Mouse (Mus musculus) cerebellum, adult 2 months (tissue): ENCODE data around the gene Traf3ip2.

Source experiments
- CTCF ChIP-seq: fragments of 200-500 bp; IDR thresholded peaks from 2 replicates; pipeline ENCODE4 v1.5.1; 2011; ENCODE audit warnings: low read depth, mild to moderate bottlenecking, control low read depth, low read length, moderate library complexity, borderline replicate concordance; ENCODE audit not compliant: insufficient read depth
- POLR2A ChIP-seq: fragments of 200-500 bp; IDR thresholded peaks from 2 replicates; pipeline ENCODE4 v1.6.1; 2011; ENCODE audit warnings: low read length, control low read depth, borderline replicate concordance; ENCODE audit not compliant: insufficient read depth

DNA sequence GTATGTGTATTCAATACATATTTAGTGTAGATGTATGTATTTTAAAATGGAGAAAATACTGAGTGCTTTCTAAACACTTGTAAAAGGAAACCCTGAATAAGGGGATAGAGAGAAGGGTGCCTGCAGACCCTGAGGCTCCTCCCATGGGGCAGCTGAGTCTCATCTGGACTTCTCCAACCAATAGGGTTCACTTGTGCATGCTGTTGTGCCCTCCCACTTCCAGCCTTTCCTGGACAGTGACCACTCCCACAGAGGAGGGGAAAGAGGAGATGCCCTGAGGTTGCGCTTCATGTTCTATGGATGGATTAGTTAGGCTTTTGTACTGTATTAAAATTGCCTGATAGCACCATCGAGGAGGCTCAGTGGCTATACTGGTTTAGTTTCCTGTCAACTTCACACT, 30.3 kb upstream of the Traf3ip2 start:
- TF ChIP-seq CTCF (no peak), POLR2A (no peak)
